Mouse (Mus musculus) myocyte (in vitro differentiated cells): ENCODE measurements around the gene Dppa4.
"Not testable (repeated sequence)": the region's sequence is repeated elsewhere in the genome, so short reads cannot be mapped to it uniquely, and the experiment has no call there.

Experiments used
- E2F4 ChIP-seq: IDR thresholded peaks from one replicate; pipeline ENCODE4 v1.6.1; 2011; ENCODE audit warnings: mild to moderate bottlenecking, control low read depth, moderate library complexity; ENCODE audit not compliant: insufficient read depth
- MAX ChIP-seq: IDR thresholded peaks from one replicate; pipeline ENCODE4 v1.6.1; 2011; ENCODE audit warnings: low read depth, mild to moderate bottlenecking, control low read depth
- MYOG ChIP-seq, 3 experiments: IDR thresholded peaks; one replicate each; pipeline ENCODE4 v1.6.1; 2011; ENCODE audit warnings: control low read depth in 2 of 3, low read depth in 2 of 3, mild to moderate bottlenecking in 2 of 3; ENCODE audit not compliant: insufficient read length in 2 of 3, control insufficient read depth in 1 of 3, insufficient read depth in 1 of 3
- POLR2A ChIP-seq: IDR thresholded peaks from one replicate; pipeline ENCODE4 v1.6.1; 2011; ENCODE audit warnings: low read depth, mild to moderate bottlenecking, control low read depth, moderate library complexity; ENCODE audit not compliant: insufficient read length
- POLR2AphosphoS2 ChIP-seq: IDR thresholded peaks from one replicate; pipeline ENCODE4 v1.6.1; 2011; ENCODE audit warnings: low read depth, control low read depth; ENCODE audit not compliant: insufficient read length
- USF1 ChIP-seq: IDR thresholded peaks from one replicate; pipeline ENCODE4 v1.6.1; 2011; ENCODE audit warnings: low read depth, mild to moderate bottlenecking, control low read depth, moderate library complexity

DNA sequence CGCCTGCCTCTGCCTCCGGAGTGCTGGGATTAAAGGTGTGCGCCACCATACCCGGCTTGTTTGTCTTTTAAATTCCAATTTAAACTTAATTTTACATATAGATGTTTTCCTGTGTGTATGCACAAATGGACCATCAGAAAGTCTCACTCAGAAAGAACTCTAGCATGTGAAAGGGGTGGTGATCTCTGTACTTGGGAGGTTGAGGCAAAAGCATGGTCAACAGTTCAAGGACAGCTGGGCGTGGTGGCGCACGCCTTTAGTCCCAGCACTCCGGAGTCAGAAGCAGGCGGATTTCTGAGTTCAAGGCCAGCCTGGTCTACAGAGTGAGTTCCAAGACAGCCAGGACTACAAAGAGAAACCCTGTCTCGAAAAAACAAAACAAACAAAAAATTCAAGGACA lies 25.4 kb downstream of the Dppa4 start:
- not testable (repeated sequence) for TF ChIP-seq MAX; E2F4; POLR2A; POLR2AphosphoS2; USF1; MYOG (IDR thresholded peaks at IDR 0.05; ENCODE audit: control insufficient read depth in 1 of 3, insufficient read depth in 1 of 3, insufficient read length in 2 of 3, low read depth in 2 of 3)
